Mouse (Mus musculus) stomach, embryonic 15.5 days (tissue): ENCODE data around the gene Gpc5. TPM values are rescaled to one million over a fixed set of nuclear protein-coding genes. Genes with fewer than 3 reads are reported as not detected.

ENCODE experiments used
- ATAC-seq: fragments of 200-750 bp; cut with Nextera tagmentation; 2 replicates; pipeline ENCODE4 v1.8.0; 2017; ENCODE audit warnings: low read depth, moderate number of reproducible peaks, moderate TSS enrichment; ENCODE audit not compliant: insufficient read depth, low FRiP score
- H3K27ac ChIP-seq: fragments of 300-500 bp; sonication (generic); 2 replicates; pipeline ENCODE4 v1.5.1; 2015; ENCODE audit warnings: mild to moderate bottlenecking, inconsistent platforms
- H3K27me3 ChIP-seq: fragments of 300-500 bp; sonication (generic); replicated peaks from 2 replicates; pipeline ENCODE4 v1.6.1; 2015; ENCODE audit warnings: inconsistent platforms
- H3K36me3 ChIP-seq: fragments of 300-500 bp; sonication (generic); 2 replicates; pipeline ENCODE4 v1.6.1; 2015; ENCODE audit warnings: inconsistent platforms
- H3K4me1 ChIP-seq: fragments of 300-500 bp; sonication (generic); 2 replicates; pipeline ENCODE4 v1.6.1; 2015; ENCODE audit warnings: inconsistent platforms
- H3K4me2 ChIP-seq: fragments of 300-500 bp; sonication (generic); 2 replicates; pipeline ENCODE4 v1.6.1; 2015; ENCODE audit warnings: mild to moderate bottlenecking, inconsistent platforms
- H3K4me3 ChIP-seq: fragments of 300-500 bp; sonication (generic); replicated peaks from 2 replicates; pipeline ENCODE4 v1.5.1; 2015; ENCODE audit warnings: inconsistent platforms
- H3K9ac ChIP-seq: fragments of 300-500 bp; sonication (generic); 2 replicates; pipeline ENCODE4 v1.6.1; 2015; ENCODE audit warnings: inconsistent platforms
- H3K9me3 ChIP-seq: fragments of 300-500 bp; sonication (generic); 2 replicates; pipeline ENCODE4 v1.6.1; 2016; ENCODE audit warnings: inconsistent platforms
- WGBS: fragments of 180-500 bp; shearing (Covaris S2); methylation state at CpG from one replicate; pipeline ENCODE4 v1.1.7; 2015; 5-methylcytosine and 5-hydroxymethylcytosine counted together
- polyA plus RNA-seq: library from polyadenylated mRNA; unstranded; fragments of >200 nt; fragmentation: Nextera tagmentation; extraction: Ambion mirVana; gene quantifications from 2 replicates; pipeline ENCODE4 v1.2.1, GENCODE M21; 2015

Gene Gpc5
- 0.05 and 0.22 TPM in 2 replicates for polyA plus RNA-seq

GRCm38 (mm10) chr14:115092081-115092480 lies at the start of gene Gpc5:
Gene Gpc5 (plus strand): TSS chr14:115092215.
- Histone ChIP-seq H3K9ac (peak within 1 kb of the TSS; percentile 26), H3K4me1 (peaks cover 7% of the 10 kb centered on the region; the same call in 1 of the 2 replicates), H3K27ac (no peak within 1 kb of the TSS), H3K27me3 (peaks cover 32% of the 10 kb centered on the region), H3K4me2 (peak within 1 kb of the TSS; percentile 98), H3K9me3 (no peaks in the 10 kb centered on the region), H3K36me3 (no peaks in the 10 kb centered on the region), H3K4me3 (peak within 1 kb of the TSS; percentile 62)
- ATAC-seq: peak; percentile 99
- 0% methylated on average over 31 of the region's 31 CpGs for WGBS

- ATAC-seq: no peak
- 0% methylated on average over 4 of the region's 4 CpGs for WGBS
- no peaks in the 10 kb centered on the region for H3K27me3 ChIP-seq
Observed at GRCm38 (mm10) chr14:115042660-115043059, 49.4 kb upstream of the Gpc5 start.

GRCm38 (mm10) chr14:115044016-115044415 lies 48.0 kb upstream of the Gpc5 start:
- Histone ChIP-seq H3K4me3 (no peak overlapping the region), H3K27ac (no peak overlapping the region)

More at GRCm38 (mm10) chr14:115042660-115043059, 49.4 kb upstream of the Gpc5 start:
- Histone ChIP-seq H3K4me1 (peaks cover 10% of the 10 kb centered on the region), H3K27ac (peak overlapping the region; percentile 93; the same call in 1 of the 2 replicates), H3K4me2 (peak overlapping the region; percentile 78), H3K36me3 (peaks cover 23% of the 10 kb centered on the region), H3K9ac (no peak overlapping the region; the same call in 1 of the 2 replicates), H3K9me3 (no peaks in the 10 kb centered on the region), H3K4me3 (peak overlapping the region; percentile 64)

GRCm38 (mm10) chr14:115045712-115046111 lies 46.3 kb upstream of the Gpc5 start:
- H3K36me3 ChIP-seq: peaks cover 24% of the 10 kb centered on the region
- peaks cover 7% of the 10 kb centered on the region for H3K4me1 ChIP-seq
- H3K9me3 ChIP-seq: no peaks in the 10 kb centered on the region
- no peak overlapping the region for H3K9ac ChIP-seq
- WGBS: 85% methylated on average over 3 of the region's 3 CpGs
- H3K27ac ChIP-seq: no peak overlapping the region
- no peak overlapping the region for H3K4me2 ChIP-seq
- ATAC-seq: no peak
- no peaks in the 10 kb centered on the region for H3K27me3 ChIP-seq
- H3K4me3 ChIP-seq: no peak overlapping the region

More at GRCm38 (mm10) chr14:115044016-115044415, 48.0 kb upstream of the Gpc5 start:
- Histone ChIP-seq H3K4me1 (peaks cover 10% of the 10 kb centered on the region), H3K36me3 (peaks cover 24% of the 10 kb centered on the region), H3K27me3 (no peaks in the 10 kb centered on the region), H3K9me3 (no peaks in the 10 kb centered on the region), H3K4me2 (no peak overlapping the region; the same call in 1 of the 2 replicates), H3K9ac (no peak overlapping the region)
- no peak for ATAC-seq
- 75% methylated on average over 5 of the region's 5 CpGs for WGBS

DNA sequence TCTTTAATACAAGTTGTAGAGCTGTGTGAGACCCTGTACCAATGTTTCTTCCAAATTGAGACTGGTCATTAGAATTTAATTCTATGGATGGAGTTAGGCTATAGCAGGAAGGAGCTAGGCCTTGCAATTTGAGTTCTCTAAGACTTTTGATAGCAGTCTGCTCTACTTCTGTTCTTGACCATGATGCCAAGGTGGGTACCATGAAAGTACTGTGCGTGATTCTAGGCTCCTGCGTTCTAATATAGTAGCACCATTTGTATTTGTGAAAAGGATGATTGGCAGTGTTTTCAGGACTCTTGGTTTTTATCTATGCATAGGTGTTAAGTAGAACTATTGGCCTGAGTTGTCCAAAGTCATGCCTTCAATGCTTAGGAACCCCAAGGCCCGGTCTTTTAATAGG lies 44.7 kb upstream of the Gpc5 start:
- H3K27me3 ChIP-seq: no peaks in the 10 kb centered on the region
- H3K4me3 ChIP-seq: no peak overlapping the region
- no peak overlapping the region for H3K4me2 ChIP-seq
- H3K9me3 ChIP-seq: no peaks in the 10 kb centered on the region
- peaks cover 24% of the 10 kb centered on the region for H3K36me3 ChIP-seq
- no peak for ATAC-seq
- H3K9ac ChIP-seq: no peak overlapping the region
- H3K27ac ChIP-seq: no peak overlapping the region
- WGBS: 88% methylated on average over 3 of the region's 3 CpGs
- H3K4me1 ChIP-seq: peaks cover 7% of the 10 kb centered on the region

DNA sequence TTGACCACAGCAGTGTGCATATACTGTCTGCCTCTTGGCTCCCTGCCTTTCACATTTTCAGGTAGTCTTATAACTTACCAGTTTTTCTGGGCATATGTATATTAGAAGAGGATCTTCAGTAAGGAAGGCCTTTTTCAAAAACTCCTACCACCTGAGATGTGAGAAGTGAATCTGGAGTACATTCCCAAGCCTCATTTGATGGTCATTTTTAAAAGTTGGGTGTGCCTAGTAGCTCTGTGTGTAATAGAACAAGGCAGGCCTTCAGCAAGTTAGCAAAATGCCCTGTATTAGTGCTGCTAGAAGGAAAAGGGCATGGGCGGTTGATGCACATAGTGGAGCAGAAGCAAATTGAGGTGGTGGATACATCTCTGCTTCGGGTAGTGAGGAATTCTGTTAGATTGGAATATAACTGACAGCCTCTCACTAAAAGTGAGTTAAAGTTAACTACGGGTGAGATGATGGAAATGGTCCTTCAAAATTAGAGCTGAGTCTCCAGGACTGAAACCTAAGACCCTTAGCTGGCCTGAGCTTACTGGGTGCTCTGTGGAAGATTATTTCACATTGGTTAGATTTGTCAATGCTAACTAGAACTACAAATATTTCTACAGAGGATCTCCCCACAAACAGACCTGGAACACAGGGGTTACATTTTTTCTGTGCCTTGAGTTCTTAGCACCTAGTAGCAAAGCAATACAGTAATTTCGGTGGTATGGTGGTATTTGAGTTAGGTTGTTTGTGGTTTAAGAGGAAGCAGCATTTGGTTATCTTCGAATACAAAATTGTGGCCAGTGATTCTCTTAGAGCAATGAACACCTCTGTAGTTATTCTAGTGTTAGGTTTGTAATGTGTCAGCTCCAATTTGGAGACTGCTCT lies 43.8 kb upstream of the Gpc5 start:
- Histone ChIP-seq H3K27ac (no peak overlapping the region), H3K4me1 (peaks cover 6% of the 10 kb centered on the region), H3K4me3 (no peak overlapping the region), H3K4me2 (no peak overlapping the region), H3K36me3 (peaks cover 24% of the 10 kb centered on the region), H3K9ac (no peak overlapping the region), H3K27me3 (no peaks in the 10 kb centered on the region), H3K9me3 (no peaks in the 10 kb centered on the region)
- no peak for ATAC-seq
- 59% methylated on average over 5 of the region's 5 CpGs for whole genome bisulfite sequencing

DNA sequence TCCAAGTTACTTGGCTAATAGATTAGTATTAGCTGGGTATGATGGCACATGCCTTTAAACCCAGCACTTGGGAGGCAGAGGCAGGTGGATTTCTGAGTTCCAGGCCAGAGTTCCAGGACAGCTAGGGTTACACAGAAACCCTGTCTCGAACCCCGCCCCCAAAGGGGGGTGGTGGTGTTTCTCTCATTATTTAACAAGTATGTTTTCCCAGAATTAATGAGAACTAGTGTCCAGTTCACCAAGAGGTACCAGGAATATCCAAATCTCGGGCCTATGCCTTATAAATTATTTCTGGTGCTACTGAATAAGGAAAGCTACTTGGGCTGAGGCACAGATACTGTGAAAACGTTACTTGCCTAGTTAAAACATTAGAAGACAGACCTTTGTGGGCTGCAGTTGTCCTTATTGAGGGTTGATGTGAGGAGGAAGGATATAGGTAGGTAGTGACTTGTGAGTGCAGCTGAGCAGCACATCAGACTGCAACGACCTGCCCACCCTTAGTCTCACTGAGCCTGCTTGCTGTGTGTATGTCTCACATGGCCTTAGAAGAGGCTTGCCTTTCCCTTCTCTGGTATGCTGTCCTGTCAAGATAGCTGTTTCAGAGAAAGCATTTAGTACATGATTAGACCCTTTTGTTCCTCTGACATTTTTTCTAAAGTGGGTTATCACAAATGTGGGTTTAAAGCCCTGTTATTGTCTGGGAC lies 43.0 kb upstream of the Gpc5 start:
- WGBS: 26% methylated on average over 5 of the region's 5 CpGs
- Histone ChIP-seq H3K9ac (no peak overlapping the region), H3K36me3 (peaks cover 20% of the 10 kb centered on the region)

DNA sequence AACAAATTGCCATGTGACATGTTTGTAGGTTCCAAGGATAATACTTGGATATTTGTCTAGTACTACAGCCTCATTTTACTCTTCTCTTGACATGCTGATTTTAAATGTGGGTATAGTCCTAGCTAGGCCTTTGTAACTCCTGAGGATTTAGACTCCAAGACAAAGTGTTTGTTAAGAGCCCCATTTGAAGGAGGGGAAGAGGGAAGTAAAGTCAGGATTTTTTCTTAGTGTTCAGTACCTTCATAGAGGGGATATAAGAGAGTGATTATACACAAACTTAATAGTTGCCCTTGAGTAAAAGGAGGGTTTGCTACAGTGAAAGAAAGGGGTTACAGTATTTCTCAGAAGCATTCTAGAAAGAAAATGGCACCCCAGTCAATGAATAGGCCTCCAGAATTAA lies 42.2 kb upstream of the Gpc5 start:
- H3K27ac ChIP-seq: no peak overlapping the region
- no peaks in the 10 kb centered on the region for H3K27me3 ChIP-seq
- no peak overlapping the region for H3K4me2 ChIP-seq
- ATAC-seq: no peak
- H3K4me1 ChIP-seq: no peaks in the 10 kb centered on the region
- no peaks in the 10 kb centered on the region for H3K9me3 ChIP-seq
- H3K9ac ChIP-seq: no peak overlapping the region
- peaks cover 15% of the 10 kb centered on the region for H3K36me3 ChIP-seq
- H3K4me3 ChIP-seq: no peak overlapping the region

More for the DNA sequence above, 43.0 kb upstream of the Gpc5 start:
- no peak overlapping the region for H3K4me3 ChIP-seq
- no peaks in the 10 kb centered on the region for H3K9me3 ChIP-seq
- no peak overlapping the region for H3K27ac ChIP-seq
- no peaks in the 10 kb centered on the region for H3K4me1 ChIP-seq
- H3K4me2 ChIP-seq: no peak overlapping the region
- H3K27me3 ChIP-seq: no peaks in the 10 kb centered on the region
- no peak for ATAC-seq

GRCm38 (mm10) chr14:115051106-115051760 lies 40.8 kb upstream of the Gpc5 start:
- no peaks in the 10 kb centered on the region for H3K27me3 ChIP-seq
- H3K9me3 ChIP-seq: no peaks in the 10 kb centered on the region
- WGBS: 74% methylated on average over 5 of the region's 5 CpGs
- H3K4me2 ChIP-seq: no peak overlapping the region
- ATAC-seq: no peak
- no peak overlapping the region for H3K27ac ChIP-seq
- H3K4me1 ChIP-seq: no peaks in the 10 kb centered on the region
- H3K4me3 ChIP-seq: no peak overlapping the region
- H3K36me3 ChIP-seq: peaks cover 13% of the 10 kb centered on the region
- no peak overlapping the region for H3K9ac ChIP-seq

GRCm38 (mm10) chr14:115052371-115052770 lies 39.6 kb upstream of the Gpc5 start:
- H3K9me3 ChIP-seq: no peaks in the 10 kb centered on the region
- H3K27me3 ChIP-seq: no peaks in the 10 kb centered on the region
- H3K27ac ChIP-seq: no peak overlapping the region
- no peak overlapping the region for H3K9ac ChIP-seq
- ATAC-seq: no peak
- 68% methylated on average over 4 of the region's 4 CpGs for WGBS
- H3K4me3 ChIP-seq: no peak overlapping the region
- peaks cover 4% of the 10 kb centered on the region for H3K36me3 ChIP-seq
- no peaks in the 10 kb centered on the region for H3K4me1 ChIP-seq
- H3K4me2 ChIP-seq: no peak overlapping the region

- Histone ChIP-seq H3K9ac (no peak overlapping the region), H3K4me3 (no peak overlapping the region), H3K36me3 (no peaks in the 10 kb centered on the region), H3K27ac (no peak overlapping the region), H3K9me3 (no peaks in the 10 kb centered on the region), H3K4me2 (no peak overlapping the region), H3K4me1 (no peaks in the 10 kb centered on the region), H3K27me3 (no peaks in the 10 kb centered on the region)
- ATAC-seq: no peak
- WGBS: 79% methylated on average over 4 of the region's 4 CpGs
Observed at GRCm38 (mm10) chr14:115054252-115054651, 37.8 kb upstream of the Gpc5 start.
